ENCODE assay signal across 8 mouse cellular contexts in the genomic region with DNA sequence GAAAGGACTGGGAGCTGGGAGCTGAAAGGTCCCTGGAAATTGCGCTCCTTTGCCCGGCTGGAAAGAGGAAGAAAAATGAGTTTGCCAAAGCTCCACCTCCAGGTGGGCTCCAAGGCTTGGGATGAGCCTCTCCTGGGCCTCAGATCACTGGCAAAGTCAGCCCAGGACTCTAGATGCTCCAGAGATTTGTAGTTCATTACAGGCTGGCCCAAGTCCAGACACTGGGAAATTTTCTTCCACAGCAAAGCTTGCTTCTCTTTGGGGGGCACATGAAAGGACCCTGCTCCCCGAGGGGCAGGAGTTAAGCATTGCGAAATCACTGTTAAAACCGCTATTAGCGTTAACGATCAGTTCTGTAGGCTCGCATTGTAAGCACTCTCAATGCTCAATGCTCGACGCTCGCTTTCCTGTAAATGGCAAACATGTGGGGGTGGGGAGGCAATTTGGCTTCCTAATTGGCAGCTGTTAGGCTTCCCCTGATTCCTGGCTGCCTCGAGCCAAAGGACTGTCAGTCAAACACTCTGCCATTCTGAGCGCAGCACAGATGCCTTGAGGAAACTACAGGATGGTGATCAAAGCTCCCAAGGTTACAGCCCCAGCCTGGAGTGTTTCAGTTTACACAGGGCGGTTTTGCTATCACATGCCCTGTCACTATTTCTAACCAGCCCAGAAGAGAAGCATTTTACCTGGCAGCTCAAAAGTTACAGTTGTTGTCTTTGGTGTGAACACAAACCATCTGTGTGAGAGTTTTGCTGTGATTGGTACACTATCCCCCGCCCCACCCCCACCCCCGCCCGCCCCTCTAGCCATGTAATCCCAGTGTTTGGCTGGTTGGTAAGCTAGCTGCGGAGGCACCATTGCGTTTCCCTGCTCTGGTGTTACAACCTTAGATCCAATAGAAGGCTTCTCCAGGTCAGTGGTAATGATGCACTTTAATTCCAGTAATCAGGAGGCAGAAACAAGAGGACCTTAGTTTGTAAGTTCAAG. TPM values are rescaled to one million over a fixed set of nuclear protein-coding genes. Genes with fewer than 3 reads are reported as not detected.
DNase-seq lines count a peak whose midpoint lies in the region; ATAC-seq lines count a peak whose summit lies in the region.

No protein-coding gene starts in this region.

- H3K4me1 ChIP-seq in embryonic facial prominence, embryonic 15.5 days: peaks cover 21% of the 10 kb centered on the region
- H3K4me1 ChIP-seq in hindbrain, embryonic 13.5 days (replicated peaks): peaks cover 24% of the 10 kb centered on the region
- peaks cover 17% of the 10 kb centered on the region for H3K4me1 ChIP-seq in limb, embryonic 12.5 days (replicated peaks)
- H3K4me1 ChIP-seq in midbrain, embryonic 12.5 days: peaks cover 19% of the 10 kb centered on the region

- H3K36me3 ChIP-seq in embryonic facial prominence, embryonic 15.5 days: no peaks in the 10 kb centered on the region
- H3K36me3 ChIP-seq in hindbrain, embryonic 13.5 days: no peaks in the 10 kb centered on the region
- no peaks in the 10 kb centered on the region for H3K36me3 ChIP-seq in limb, embryonic 12.5 days
- H3K36me3 ChIP-seq in midbrain, embryonic 12.5 days: no peaks in the 10 kb centered on the region

- no peaks in the 10 kb centered on the region for H3K9me3 ChIP-seq in embryonic facial prominence, embryonic 15.5 days (replicated peaks)
- no peaks in the 10 kb centered on the region for H3K9me3 ChIP-seq in hindbrain, embryonic 13.5 days
- H3K9me3 ChIP-seq in limb, embryonic 12.5 days: no peaks in the 10 kb centered on the region
- H3K9me3 ChIP-seq in midbrain, embryonic 12.5 days: no peaks in the 10 kb centered on the region

- ATAC-seq in embryonic facial prominence, embryonic 15.5 days (ENCODE audit: insufficient number of reproducible peaks, low FRiP score, low TSS enrichment, low read depth): peak; percentile 17; the same call in 1 of the 2 replicates
- ATAC-seq in hindbrain, embryonic 13.5 days (ENCODE audit: low FRiP score): peak; percentile 87
- peak; percentile 77 for ATAC-seq in limb, embryonic 12.5 days (ENCODE audit: insufficient number of reproducible peaks, insufficient read depth, low FRiP score, low TSS enrichment, low read depth)
- ATAC-seq in midbrain, embryonic 12.5 days (ENCODE audit: low FRiP score, low read depth): peak; percentile 82

- 0 out of 2 replicates have a peak overlapping the region, but pooled peaks have one; percentile 7 for H3K27ac ChIP-seq in embryonic facial prominence, embryonic 15.5 days (replicated peaks)
- 0 out of 2 replicates have a peak overlapping the region, but pooled peaks have one; percentile 9 for H3K27ac ChIP-seq in hindbrain, embryonic 13.5 days
- peak overlapping the region; percentile 72 for H3K27ac ChIP-seq in limb, embryonic 12.5 days
- H3K27ac ChIP-seq in midbrain, embryonic 12.5 days (replicated peaks): no peak overlapping the region

- H3K4me2 ChIP-seq in embryonic facial prominence, embryonic 15.5 days (replicated peaks): peak overlapping the region; percentile 99
- peak overlapping the region; percentile 99 for H3K4me2 ChIP-seq in hindbrain, embryonic 13.5 days
- H3K4me2 ChIP-seq in limb, embryonic 12.5 days: peak overlapping the region; percentile 98
- peak overlapping the region; percentile 85 for H3K4me2 ChIP-seq in midbrain, embryonic 12.5 days (replicated peaks)

- H3K4me3 ChIP-seq in embryonic facial prominence, embryonic 15.5 days (replicated peaks): peak overlapping the region; percentile 62
- peak overlapping the region; percentile 58 for H3K4me3 ChIP-seq in hindbrain, embryonic 13.5 days
- H3K4me3 ChIP-seq in limb, embryonic 12.5 days (replicated peaks): peak overlapping the region; percentile 68
- H3K4me3 ChIP-seq in midbrain, embryonic 12.5 days: peak overlapping the region; percentile 51

- peak overlapping the region; percentile 54; the same call in 1 of the 2 replicates for H3K9ac ChIP-seq in embryonic facial prominence, embryonic 15.5 days
- peak overlapping the region; percentile 36; the same call in 1 of the 2 replicates for H3K9ac ChIP-seq in hindbrain, embryonic 13.5 days
- H3K9ac ChIP-seq in limb, embryonic 12.5 days (replicated peaks): no peak overlapping the region
- H3K9ac ChIP-seq in midbrain, embryonic 12.5 days (replicated peaks): no peak overlapping the region

- 5% methylated on average over 19 of the region's 19 CpGs for WGBS in embryonic facial prominence, embryonic 15.5 days
- 20% methylated on average over 19 of the region's 19 CpGs for WGBS in hindbrain, embryonic 13.5 days
- WGBS in limb, embryonic 12.5 days: 3% methylated on average over 19 of the region's 19 CpGs
- WGBS in midbrain, embryonic 12.5 days: 24% methylated on average over 19 of the region's 19 CpGs

- H3K27me3 ChIP-seq in embryonic facial prominence, embryonic 15.5 days: peaks cover 19% of the 10 kb centered on the region
- H3K27me3 ChIP-seq in hindbrain, embryonic 13.5 days: peaks cover 37% of the 10 kb centered on the region
- peaks cover 17% of the 10 kb centered on the region for H3K27me3 ChIP-seq in limb, embryonic 12.5 days
- H3K27me3 ChIP-seq in midbrain, embryonic 12.5 days: peaks cover 28% of the 10 kb centered on the region

- peak; percentile 21 for DNase-seq in right cerebral cortex, postnatal 4 days
- no peak for DNase-seq in right cerebral cortex, adult 18-20 months
- no peak for DNase-seq in natural killer cell, adult 2 months (ENCODE audit: low spot score in 2 of 2)
- no peak for DNase-seq in frontal cortex, postnatal 10 days (ENCODE audit: low spot score in 2 of 2)

RNA-seq across cellular contexts. Expression of a gene that starts 0.8 kb away (rescaled TPM):
- polyA plus RNA-seq in embryonic facial prominence, embryonic 15.5 days (2015; fragmentation: Nextera tagmentation; extraction: Ambion mirVana): 5.9 and 7.3 TPM in 2 replicates
- 3.6 and 4.0 TPM in 2 replicates for polyA plus RNA-seq in hindbrain, embryonic 13.5 days (2015; fragmentation: Nextera tagmentation; extraction: Ambion mirVana)
- polyA plus RNA-seq in limb, embryonic 12.5 days (2016; fragmentation: Nextera tagmentation; extraction: Ambion mirVana): 12.5 and 13.7 TPM in 2 replicates
- polyA plus RNA-seq in midbrain, embryonic 12.5 days (2016; fragmentation: Nextera tagmentation; extraction: Ambion mirVana): 3.6 and 4.2 TPM in 2 replicates

Comparison
In these comparisons a context has a peak if more than half of its experiments do, and no peak if none do; other contexts are left out.
1. ATAC-seq: peak in every context shown above with its lines; median percentile 87 in hindbrain, embryonic 13.5 days; 82 in midbrain, embryonic 12.5 days; 77 in limb, embryonic 12.5 days; 17 in embryonic facial prominence, embryonic 15.5 days.
2. H3K9ac ChIP-seq: peak in embryonic facial prominence, embryonic 15.5 days (single experiment) and hindbrain, embryonic 13.5 days (single experiment); none in limb, embryonic 12.5 days (single experiment) and midbrain, embryonic 12.5 days (single experiment).
3. Peak in every context shown above with its lines, with median percentiles within 50 percentile points of each other: H3K4me2 ChIP-seq and H3K4me3 ChIP-seq.